Mouse (Mus musculus) ES-E14 (cell line): ENCODE measurements around the gene Actr5. TPM values are rescaled to one million over a fixed set of nuclear protein-coding genes. Genes with fewer than 3 reads are reported as not detected.

Experiments used
- DNase-seq: peaks from one replicate; pipeline ENCODE4 v3.0.0-alpha.2; 2013; ENCODE audit warnings: low read depth, low spot score
- H3K27ac ChIP-seq: 2 replicates; pipeline ENCODE4 v1.5.1; 2012; ENCODE audit warnings: low read depth, mild to moderate bottlenecking, low read length, moderate library complexity, mixed read lengths; ENCODE audit not compliant: poor library complexity, insufficient read depth, severe bottlenecking
- H3K36me3 ChIP-seq: 2 replicates; pipeline ENCODE4 v1.6.1; 2012; ENCODE audit warnings: mild to moderate bottlenecking, low read length, moderate library complexity, mixed read lengths; ENCODE audit not compliant: control insufficient read depth, poor library complexity, insufficient read depth, severe bottlenecking
- H3K4me1 ChIP-seq, 2 experiments: fragments of 150-350 bp in 1 of 2; sonication (generic) in 1 of 2; 2 replicates each; pipeline ENCODE4 v1.6.1; 2012; ENCODE audit warnings: low read length in 2 of 2, mild to moderate bottlenecking in 1 of 2, mixed read lengths in 1 of 2; ENCODE audit not compliant: control insufficient read depth in 2 of 2, insufficient read depth in 2 of 2, poor library complexity in 1 of 2
- H3K4me3 ChIP-seq, 2 experiments: fragments of 150-350 bp in 1 of 2; sonication (generic) in 1 of 2; 2 replicates each; pipeline ENCODE4 v1.5.1; 2012; ENCODE audit warnings: low read length in 2 of 2, low read depth in 1 of 2, mild to moderate bottlenecking in 1 of 2, mixed read lengths in 1 of 2; ENCODE audit not compliant: insufficient read depth in 1 of 2, poor library complexity in 1 of 2, severe bottlenecking in 1 of 2
- H3K9ac ChIP-seq: 2 replicates; pipeline ENCODE4 v1.6.1; 2012; ENCODE audit warnings: low read depth, mild to moderate bottlenecking, low read length, mixed read lengths; ENCODE audit not compliant: poor library complexity, insufficient read depth, severe bottlenecking
- H3K9me3 ChIP-seq: fragments of 150-350 bp; sonication (generic); 2 replicates; pipeline ENCODE4 v1.6.1; 2012; ENCODE audit warnings: low read depth, mild to moderate bottlenecking, low read length; ENCODE audit not compliant: control insufficient read depth, insufficient read depth
- CHD2 ChIP-seq: IDR thresholded peaks from 2 replicates; pipeline ENCODE4 v1.6.1; 2014; ENCODE audit warnings: mild to moderate bottlenecking, low read depth, low read length, inconsistent platforms
- HCFC1 ChIP-seq: IDR thresholded peaks from 2 replicates; pipeline ENCODE4 v1.6.1; 2012; ENCODE audit warnings: low read length, inconsistent platforms, borderline replicate concordance; ENCODE audit not compliant: insufficient read depth
- MAFK ChIP-seq: IDR thresholded peaks from 2 replicates; pipeline ENCODE4 v1.6.1; 2014; ENCODE audit warnings: mild to moderate bottlenecking, low read depth, low read length, inconsistent platforms; ENCODE audit not compliant: insufficient read depth
- ZC3H11A ChIP-seq: IDR thresholded peaks from 2 replicates; pipeline ENCODE4 v1.6.1; 2012; ENCODE audit warnings: low read depth, mild to moderate bottlenecking, inconsistent platforms, low read length, borderline replicate concordance
- ZNF384 ChIP-seq: IDR thresholded peaks from 2 replicates; pipeline ENCODE4 v1.6.1; 2012; ENCODE audit warnings: low read depth, low read length, inconsistent platforms
- in situ Hi-C, 2 experiments: fragments of 600-800 bp; cut with MboI; formaldehyde crosslinking; loops; one replicate each; pipeline ENCODE4 v1.15.1; 2025; ENCODE audit warnings: low sequenced_read_pairs in 2 of 2, inconsistent platforms in 1 of 2; ENCODE audit not compliant: unreplicated experiment in 2 of 2
- total RNA-seq: library from RNA; depleted of rRNA; stranded (reverse); fragments of 300-350 nt; gene quantifications from 2 replicates; pipeline ENCODE4 v1.2.3, GENCODE M21; 2012

Gene Actr5
- total RNA-seq, 1 experiment = 11.5 TPM

- H3K4me3 ChIP-seq = no peak overlapping the region
- H3K9ac ChIP-seq = no peak overlapping the region
- no peaks in the 10 kb centered on the region for H3K9me3 ChIP-seq
- peaks cover 4 to 13% of the 10 kb centered on the region in 2 experiments; a peak in 2 of 4 replicates for H3K4me1 ChIP-seq
- H3K36me3 ChIP-seq = no peaks in the 10 kb centered on the region
- TF ChIP-seq ZNF384 (no peak), HCFC1 (no peak), CHD2 (no peak), MAFK (no peak), ZC3H11A (no peak)
- DNase-seq = no peak
- H3K27ac ChIP-seq = no peak overlapping the region
- in situ Hi-C loops = no loop called here
Measured at GRCm38 (mm10) chr2:158674131-158674530, 49.4 kb downstream of the Actr5 start.

DNA sequence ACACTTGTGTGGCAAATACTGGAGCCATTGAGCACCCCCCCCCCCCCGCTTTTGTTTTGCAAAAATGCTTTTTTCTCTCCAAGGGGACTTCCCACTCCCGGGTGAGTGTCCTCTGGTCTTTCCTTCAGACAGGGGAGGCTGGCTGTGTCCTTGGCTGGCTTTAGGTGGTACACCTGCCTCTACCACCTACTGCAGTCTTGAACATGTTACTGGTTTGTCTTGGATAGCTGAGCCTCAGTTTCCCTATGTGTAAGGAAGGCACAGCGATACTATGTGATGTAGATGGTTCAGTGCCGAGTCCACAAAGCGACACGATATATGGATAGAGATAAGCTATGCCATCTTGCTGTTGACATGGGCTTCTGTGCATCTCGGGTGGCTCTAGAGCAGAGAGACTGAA is 50.1 kb downstream of the Actr5 start:
- H3K9ac ChIP-seq = no peak overlapping the region
- no peaks in the 10 kb centered on the region for H3K36me3 ChIP-seq
- no peak for DNase-seq
- TF ChIP-seq CHD2 (no peak), ZC3H11A (no peak), MAFK (no peak), ZNF384 (no peak), HCFC1 (no peak)
- peaks cover 4 to 13% of the 10 kb centered on the region in 2 experiments; a peak in 2 of 4 replicates for H3K4me1 ChIP-seq
- H3K4me3 ChIP-seq = no peak overlapping the region
- no peak overlapping the region for H3K27ac ChIP-seq
- H3K9me3 ChIP-seq = no peaks in the 10 kb centered on the region
- in situ Hi-C loops = no loop called here

GRCm38 (mm10) chr2:158675161-158675560 is 50.5 kb downstream of the Actr5 start:
- TF ChIP-seq HCFC1 = no peak
- TF ChIP-seq CHD2 = no peak
- TF ChIP-seq ZNF384 = no peak
- no peak for TF ChIP-seq MAFK
- TF ChIP-seq ZC3H11A = no peak
- Histone ChIP-seq H3K9me3 (no peaks in the 10 kb centered on the region), H3K27ac (no peak overlapping the region), H3K4me3 (no peak overlapping the region), H3K36me3 (no peaks in the 10 kb centered on the region), H3K9ac (no peak overlapping the region), H3K4me1 (peaks cover 4 to 13% of the 10 kb centered on the region in 2 experiments; a peak in 2 of 4 replicates)
- DNase-seq = no peak
- in situ Hi-C loops = no loop called here

DNA sequence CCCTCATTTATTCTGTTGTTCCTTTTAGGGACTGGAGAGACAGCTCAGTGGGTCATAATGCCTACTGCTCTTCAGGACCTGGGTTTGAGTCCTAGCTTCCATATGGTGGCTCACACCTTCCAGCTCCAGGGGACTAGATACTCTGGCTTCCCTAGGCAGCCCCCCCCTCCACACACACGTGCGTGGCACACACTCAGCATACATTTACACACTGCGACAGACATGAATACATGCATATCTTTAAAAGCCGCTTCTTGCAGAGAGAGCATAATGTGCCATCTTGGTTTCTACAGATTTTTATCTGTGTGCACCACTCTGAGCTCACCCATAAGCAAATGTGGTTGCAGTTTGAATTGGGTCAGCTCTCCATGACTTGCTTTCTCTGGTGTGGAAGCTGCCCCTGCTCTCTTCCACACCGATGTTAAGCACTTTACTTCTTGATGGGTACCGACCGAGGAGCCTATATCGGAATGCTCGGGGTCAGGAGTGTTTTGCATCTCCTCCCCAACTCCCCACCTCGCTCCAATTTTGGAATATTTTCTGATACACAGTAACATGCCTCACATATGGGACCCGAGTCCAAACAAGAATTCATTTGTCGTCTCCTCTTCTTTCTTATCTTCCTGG is 51.3 kb downstream of the Actr5 start:
- H3K9me3 ChIP-seq = no peaks in the 10 kb centered on the region
- TF ChIP-seq ZC3H11A (no peak), CHD2 (no peak), MAFK (no peak), HCFC1 (no peak), ZNF384 (no peak)
- no peak overlapping the region for H3K27ac ChIP-seq
- no peaks in the 10 kb centered on the region for H3K36me3 ChIP-seq
- peaks cover 4 to 13% of the 10 kb centered on the region in 2 experiments; a peak in 2 of 4 replicates for H3K4me1 ChIP-seq
- in situ Hi-C loops = no loop called here
- no peak overlapping the region for H3K9ac ChIP-seq
- no peak overlapping the region for H3K4me3 ChIP-seq
- DNase-seq = no peak
